Mouse (Mus musculus) testis, adult 2 months (tissue): ENCODE measurements at regions not wholly inside any gene's neighbourhood (a gene's known extent, or its start where the extent isn't known, plus 50 kb on each side); places are given as distances from the start of the nearest gene placed in this dataset.

Experiments used
- CTCF ChIP-seq: fragments of 200-500 bp; IDR thresholded peaks from 2 replicates; pipeline ENCODE4 v1.5.1; 2012; ENCODE audit warnings: low read depth, mild to moderate bottlenecking, inconsistent platforms, low read length, moderate library complexity; ENCODE audit not compliant: control insufficient read depth, insufficient read depth, insufficient replicate concordance
- POLR2A ChIP-seq: fragments of 200-500 bp; IDR thresholded peaks from 2 replicates; pipeline ENCODE4 v1.6.1; 2012; ENCODE audit warnings: low read depth, mild to moderate bottlenecking, inconsistent platforms, low read length, moderate library complexity; ENCODE audit not compliant: control insufficient read depth

- TF ChIP-seq POLR2A, result no peak
- TF ChIP-seq CTCF, result no peak
Measured at GRCm38 (mm10) chr1:73797413-73797812, 326.8 kb downstream of the Tns1 start.
